Mouse (Mus musculus) cortical plate, adult 2 months (tissue): ENCODE results near the gene Lrp1. TPM values are rescaled to one million over a fixed set of nuclear protein-coding genes. Genes with fewer than 3 reads are reported as not detected.

Source experiments
- H3K27ac ChIP-seq: fragments of 200-500 bp; 2 replicates; pipeline ENCODE4 v1.5.1; 2012; ENCODE audit warnings: low read length, control low read depth, inconsistent platforms; ENCODE audit not compliant: insufficient read depth
- H3K4me1 ChIP-seq: fragments of 200-500 bp; 2 replicates; pipeline ENCODE4 v1.6.1; 2011; ENCODE audit warnings: low read length; ENCODE audit not compliant: control insufficient read depth, insufficient read depth
- H3K4me3 ChIP-seq: fragments of 200-500 bp; 2 replicates; pipeline ENCODE4 v1.5.1; 2011; ENCODE audit warnings: mild to moderate bottlenecking, low read length, control low read depth; ENCODE audit not compliant: insufficient read depth
- CTCF ChIP-seq: fragments of 200-500 bp; IDR thresholded peaks from 2 replicates; pipeline ENCODE4 v1.5.1; 2011; ENCODE audit warnings: mild to moderate bottlenecking, control low read depth, low read length; ENCODE audit not compliant: insufficient read depth; ENCODE audit errors: extremely low read depth
- POLR2A ChIP-seq: fragments of 200-500 bp; IDR thresholded peaks from 2 replicates; pipeline ENCODE4 v1.6.1; 2011; ENCODE audit warnings: mild to moderate bottlenecking, low read length, control low read depth; ENCODE audit not compliant: insufficient read depth; ENCODE audit errors: extremely low read depth
- polyA plus RNA-seq: library from polyadenylated mRNA; depleted of rRNA; stranded (reverse); fragments of >200 nt; gene quantifications from 2 replicates; pipeline ENCODE4 v1.2.3, GENCODE M21; 2012

Gene Lrp1
- polyA plus RNA-seq, 1 experiment, result 294 TPM

- H3K4me3 ChIP-seq, result no peak overlapping the region
- H3K27ac ChIP-seq, result peak overlapping the region; percentile 50
- H3K4me1 ChIP-seq, result peaks cover 29% of the 10 kb centered on the region
- no peak for TF ChIP-seq POLR2A
- no peak for TF ChIP-seq CTCF
Measured at GRCm38 (mm10) chr10:127594930-127595715, 25.8 kb downstream of the Lrp1 start.

- TF ChIP-seq CTCF (no peak), POLR2A (no peak)
- no peak overlapping the region for H3K27ac ChIP-seq
- H3K4me1 ChIP-seq, result peaks cover 28% of the 10 kb centered on the region
- H3K4me3 ChIP-seq, result no peak overlapping the region
Measured at GRCm38 (mm10) chr10:127594405-127594804, 26.5 kb downstream of the Lrp1 start.

DNA sequence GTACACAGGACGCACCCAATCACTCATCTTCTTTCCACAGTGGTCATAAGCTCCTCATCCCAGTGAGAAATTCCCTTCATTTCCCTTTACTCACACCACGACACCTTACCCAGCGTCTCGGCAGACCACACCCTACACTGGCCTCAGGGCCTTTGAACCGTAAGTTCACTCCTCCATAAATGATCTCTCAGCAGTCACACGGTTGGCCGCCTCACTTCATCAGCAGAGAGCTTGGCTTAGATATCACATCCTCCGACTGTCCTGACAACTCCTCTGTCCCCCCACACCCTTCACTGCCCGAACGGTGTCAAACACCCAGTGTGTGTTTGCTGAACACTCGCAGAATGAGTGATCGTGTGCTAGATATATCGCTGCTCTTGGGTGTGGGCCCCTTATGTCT, 28.1 kb downstream of the Lrp1 start:
- Histone ChIP-seq H3K4me3 (no peak overlapping the region), H3K4me1 (peaks cover 24% of the 10 kb centered on the region), H3K27ac (no peak overlapping the region)
- TF ChIP-seq POLR2A, result no peak
- no peak for TF ChIP-seq CTCF

GRCm38 (mm10) chr10:127592423-127592822, 28.5 kb downstream of the Lrp1 start:
- Histone ChIP-seq H3K4me1 (peaks cover 20% of the 10 kb centered on the region), H3K4me3 (no peak overlapping the region), H3K27ac (no peak overlapping the region)
- no peak for TF ChIP-seq CTCF
- TF ChIP-seq POLR2A, result no peak

GRCm38 (mm10) chr10:127591514-127591913, 29.4 kb downstream of the Lrp1 start:
- H3K27ac ChIP-seq, result peak overlapping the region; percentile 24; the same call in 1 of the 2 replicates
- peaks cover 15% of the 10 kb centered on the region for H3K4me1 ChIP-seq
- no peak for TF ChIP-seq CTCF
- no peak for TF ChIP-seq POLR2A
- no peak overlapping the region for H3K4me3 ChIP-seq

- Histone ChIP-seq H3K4me1 (peaks cover 12% of the 10 kb centered on the region), H3K27ac (peak overlapping the region; percentile 24; the same call in 1 of the 2 replicates), H3K4me3 (no peak overlapping the region)
- TF ChIP-seq POLR2A, result no peak
- TF ChIP-seq CTCF, result no peak
Measured at GRCm38 (mm10) chr10:127590831-127591451, 30.0 kb downstream of the Lrp1 start.

- TF ChIP-seq POLR2A, result no peak
- no peak for TF ChIP-seq CTCF
- Histone ChIP-seq H3K4me1 (peaks cover 12% of the 10 kb centered on the region), H3K4me3 (no peak overlapping the region), H3K27ac (no peak overlapping the region)
Measured at GRCm38 (mm10) chr10:127590256-127590655, 30.7 kb downstream of the Lrp1 start.

DNA sequence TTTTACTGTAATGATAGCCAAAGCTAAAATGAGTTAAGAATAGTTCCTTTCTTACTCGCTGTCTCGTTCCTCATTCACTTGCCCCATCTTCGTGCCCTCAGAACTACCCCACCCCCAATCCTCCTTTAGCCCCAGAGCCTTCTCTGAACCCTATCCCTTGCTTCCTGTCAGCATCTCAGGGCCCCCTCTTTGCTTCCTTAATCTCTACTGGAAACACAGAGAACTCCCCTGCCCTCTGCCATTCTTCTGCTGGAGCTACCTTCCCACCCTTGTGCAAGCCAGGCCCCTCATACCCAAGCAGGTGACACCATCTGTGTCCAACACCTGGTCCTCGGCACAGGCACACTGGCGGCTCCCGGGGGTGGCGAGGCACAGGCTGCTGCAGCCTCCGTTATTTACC, 33.2 kb downstream of the Lrp1 start:
- TF ChIP-seq CTCF (no peak), POLR2A (no peak)
- Histone ChIP-seq H3K4me1 (peaks cover 6% of the 10 kb centered on the region), H3K4me3 (no peak overlapping the region), H3K27ac (no peak overlapping the region)

GRCm38 (mm10) chr10:127586209-127586608, 34.7 kb downstream of the Lrp1 start:
- no peak overlapping the region for H3K27ac ChIP-seq
- H3K4me1 ChIP-seq, result no peaks in the 10 kb centered on the region
- H3K4me3 ChIP-seq, result no peak overlapping the region
- TF ChIP-seq CTCF, result no peak
- no peak for TF ChIP-seq POLR2A

- TF ChIP-seq POLR2A, result no peak
- TF ChIP-seq CTCF, result no peak
Measured at GRCm38 (mm10) chr10:127585598-127585997, 35.4 kb downstream of the Lrp1 start.

More at GRCm38 (mm10) chr10:127585598-127585997, 35.4 kb downstream of the Lrp1 start:
- Histone ChIP-seq H3K27ac (no peak overlapping the region), H3K4me1 (no peaks in the 10 kb centered on the region), H3K4me3 (no peak overlapping the region)
